Mouse (Mus musculus): Measurements from ENCODE around the gene Rrm2.

DNA sequence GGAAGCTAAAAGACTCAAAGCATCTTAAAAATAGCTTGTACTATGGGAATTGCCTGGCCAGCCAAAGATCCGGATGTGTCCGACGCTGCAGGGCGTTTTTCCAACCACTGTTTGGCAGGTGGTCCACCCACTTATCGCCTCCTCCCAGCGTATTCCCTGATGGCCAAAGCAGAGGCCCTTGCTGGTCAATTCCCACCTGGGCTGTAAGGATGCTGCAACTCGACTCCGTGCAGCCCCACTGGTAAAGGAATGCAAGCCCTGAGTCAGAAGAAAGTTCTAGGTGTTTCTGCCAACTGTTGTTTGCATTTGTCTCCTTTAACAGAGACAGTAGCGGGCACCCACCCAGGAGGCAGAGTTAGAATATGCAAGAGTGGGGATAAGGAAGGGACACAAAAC lies 27.9 kb upstream of the Rrm2 start:
- no peak for TF ChIP-seq POLR2A (IDR thresholded peaks at IDR 0.05; ENCODE audit: extremely low read depth, insufficient read depth, low read length)
- no peak for TF ChIP-seq CTCF (IDR thresholded peaks at IDR 0.05; ENCODE audit: extremely low read depth, insufficient read depth, low read length)
